Mouse (Mus musculus) NIH3T3 (cell line): ENCODE data around the gene Tmem119.

Experiments
- DNase-seq: peaks from one replicate; pipeline ENCODE4 v3.0.0-alpha.2; 2012; ENCODE audit warnings: low read depth

Tmem119 gene

DNA sequence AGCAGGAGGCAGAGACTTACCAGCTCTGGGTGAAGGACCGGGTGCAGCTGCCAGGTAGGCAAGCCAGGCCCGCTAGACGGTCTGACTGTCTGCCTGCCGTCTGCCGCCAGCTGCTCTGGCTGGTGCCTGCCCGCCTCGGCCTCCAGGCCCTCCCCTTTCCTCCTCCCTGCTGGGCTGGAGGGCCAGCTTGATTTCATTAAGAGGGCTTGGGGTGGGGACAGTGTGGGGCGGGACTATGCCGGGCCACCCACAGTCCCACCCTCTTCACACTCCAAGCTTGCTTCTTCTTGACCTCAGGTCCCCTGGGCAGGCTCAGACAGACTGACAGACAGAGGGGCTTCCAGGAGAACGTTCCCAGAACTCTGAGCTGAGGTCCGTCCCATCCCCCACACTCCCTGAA lies at the start of gene Tmem119:
Gene Tmem119, minus strand, starts transcription at position 237 of the 400 bp plus-strand sequence.
- peak; percentile 92 for DNase-seq

- no peak for DNase-seq
Measured at GRCm38 (mm10) chr5:113847636-113848035, 47.3 kb upstream of the Tmem119 start.

DNA sequence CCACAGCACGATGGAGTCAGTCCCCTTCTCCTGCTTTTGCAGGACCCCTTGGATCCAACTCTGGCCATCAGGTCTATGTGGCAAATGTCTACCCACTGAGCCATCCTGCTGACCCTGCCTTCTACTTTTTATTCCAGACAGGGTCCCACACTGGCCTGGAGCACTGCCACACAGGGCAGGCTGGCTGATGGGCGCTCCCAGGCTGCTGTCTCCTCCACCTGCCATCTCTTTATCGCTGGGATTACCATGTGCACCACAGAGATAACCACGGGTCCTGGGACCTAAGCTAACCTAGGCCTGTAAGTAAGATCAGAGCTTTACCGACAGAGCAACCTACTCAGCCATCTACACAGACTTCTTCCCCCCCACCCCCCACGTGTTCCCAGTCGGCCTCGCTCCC lies 46.3 kb upstream of the Tmem119 start:
- no peak for DNase-seq

- no peak for DNase-seq
Measured at GRCm38 (mm10) chr5:113845627-113846026, 45.3 kb upstream of the Tmem119 start.

DNA sequence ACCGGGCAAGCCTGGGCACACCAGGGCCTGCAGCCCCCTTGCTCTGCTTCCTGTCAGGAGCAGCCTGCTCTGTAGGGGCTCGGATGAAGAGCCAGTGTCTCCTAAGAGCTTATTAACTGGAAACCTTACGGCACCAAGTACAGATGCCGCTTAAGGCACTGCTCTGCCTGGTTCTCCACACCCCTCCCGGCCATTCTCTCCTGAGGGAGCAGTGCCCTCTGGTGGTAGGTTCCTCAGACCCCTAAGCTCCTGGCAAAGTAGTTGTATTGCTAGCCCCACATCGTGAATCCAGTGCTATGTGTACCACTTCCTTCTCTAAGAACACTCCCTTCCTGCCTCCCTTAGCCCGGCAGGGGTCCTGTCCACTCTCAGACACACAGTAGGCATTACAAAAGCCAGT lies 44.4 kb upstream of the Tmem119 start:
- peak; percentile 79 for DNase-seq

DNA sequence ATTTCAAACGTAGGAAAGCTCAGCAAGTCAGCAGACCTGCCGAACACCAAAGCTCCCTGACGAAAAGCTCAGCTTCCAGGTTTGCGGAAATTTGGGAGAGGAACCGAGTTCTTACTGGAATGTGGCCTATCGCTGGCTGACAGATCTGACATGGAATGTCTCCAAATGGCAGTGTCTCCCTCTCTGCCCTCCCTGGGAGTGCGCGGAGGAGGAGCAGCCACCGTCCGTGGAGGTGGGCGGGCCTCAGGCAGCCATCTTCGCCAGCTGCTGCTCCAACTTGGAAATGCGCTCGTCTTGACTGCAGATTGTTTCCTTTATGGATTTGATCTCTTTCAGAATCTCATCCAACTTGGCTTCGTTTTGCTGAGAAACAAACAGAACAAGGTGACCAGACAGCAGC lies 43.8 kb upstream of the Tmem119 start:
- DNase-seq = no peak

DNA sequence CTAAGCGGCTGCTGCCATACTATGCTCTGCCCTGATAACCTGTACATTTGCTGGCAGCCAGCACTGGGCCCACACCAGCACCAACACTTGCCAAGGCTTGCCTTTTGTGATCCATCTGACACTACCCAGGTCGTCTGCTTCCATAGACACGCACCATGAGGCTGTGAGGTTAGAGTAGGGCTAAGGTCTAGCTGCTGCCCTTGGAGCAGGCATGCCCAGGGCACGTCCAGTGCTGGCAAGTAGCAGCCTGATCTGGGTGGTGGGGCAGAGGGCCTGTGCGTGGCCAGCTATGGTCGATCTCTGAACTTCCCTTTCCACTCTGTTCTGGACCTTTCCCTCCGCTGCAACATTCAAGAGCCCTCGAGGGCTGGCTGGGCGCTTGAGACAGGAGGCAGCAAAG lies 42.6 kb upstream of the Tmem119 start:
- DNase-seq = no peak

DNA sequence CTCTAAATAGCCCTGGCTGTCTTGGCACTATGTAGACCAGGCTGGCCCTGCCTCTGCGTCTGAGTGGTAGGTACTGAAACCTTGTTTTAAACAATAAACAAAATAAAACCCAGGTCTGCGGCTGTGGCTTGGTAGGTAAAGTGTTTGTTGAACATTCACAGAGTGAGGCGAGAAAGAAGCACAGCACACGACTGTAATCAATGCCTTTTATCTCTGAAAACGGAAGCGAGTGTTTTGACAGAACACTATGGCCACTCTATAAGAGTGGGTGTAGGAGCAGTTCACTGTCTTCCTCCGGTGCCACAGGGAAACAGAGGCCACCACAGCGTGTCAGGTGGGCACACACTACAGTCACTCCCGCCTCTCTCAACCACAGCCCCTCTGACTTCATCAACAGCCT lies 41.9 kb upstream of the Tmem119 start:
- no peak for DNase-seq

DNA sequence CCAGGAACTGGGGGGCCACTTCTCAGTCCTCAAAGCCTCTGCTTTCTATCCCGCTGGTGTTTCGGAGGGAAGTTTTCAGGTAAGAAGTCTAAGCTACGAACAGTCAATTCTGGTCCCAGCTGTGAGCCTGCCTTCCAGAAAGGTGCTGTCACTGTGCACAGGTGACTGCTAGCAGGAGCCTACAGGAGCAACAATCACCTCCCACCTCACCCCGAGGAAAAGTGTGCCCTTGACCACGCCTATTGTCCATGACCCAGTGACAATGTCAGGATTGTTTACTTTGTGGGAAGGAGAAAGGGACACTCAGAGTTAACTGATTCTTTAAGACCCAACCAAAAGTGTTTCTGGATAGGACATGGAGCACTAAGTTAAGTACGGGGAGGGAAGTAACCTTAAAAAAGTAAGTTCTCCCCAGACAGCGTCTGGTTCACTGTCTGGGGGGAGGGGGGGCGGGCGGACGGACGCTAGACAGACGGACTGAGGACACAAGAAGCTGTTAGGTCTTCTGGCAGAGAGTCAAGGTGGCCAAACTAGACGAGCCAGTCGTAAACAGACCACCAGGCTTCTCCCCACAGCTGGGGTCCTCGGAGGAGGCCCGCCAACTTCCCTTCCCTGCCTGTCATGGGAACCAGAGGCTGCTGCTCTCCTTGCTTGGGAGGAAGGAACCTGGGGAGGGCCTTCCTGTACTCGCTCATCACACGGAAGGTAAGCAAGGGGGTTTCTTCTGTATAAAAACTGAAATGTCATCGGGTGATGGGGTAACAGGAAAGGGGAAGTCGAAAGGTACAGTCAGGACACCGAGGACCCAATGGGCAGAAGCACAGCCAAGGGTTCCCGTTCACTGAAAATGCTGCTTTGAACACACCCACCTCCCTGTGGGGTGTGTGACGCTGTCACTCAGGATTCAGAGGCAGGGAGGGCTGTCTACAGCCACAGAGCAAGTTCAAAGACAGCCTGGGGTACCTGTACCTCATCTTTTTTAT lies 41.2 kb upstream of the Tmem119 start:
- DNase-seq = no peak

- peak; percentile 10 for DNase-seq
Measured at GRCm38 (mm10) chr5:113840443-113840842, 40.1 kb upstream of the Tmem119 start.

DNA sequence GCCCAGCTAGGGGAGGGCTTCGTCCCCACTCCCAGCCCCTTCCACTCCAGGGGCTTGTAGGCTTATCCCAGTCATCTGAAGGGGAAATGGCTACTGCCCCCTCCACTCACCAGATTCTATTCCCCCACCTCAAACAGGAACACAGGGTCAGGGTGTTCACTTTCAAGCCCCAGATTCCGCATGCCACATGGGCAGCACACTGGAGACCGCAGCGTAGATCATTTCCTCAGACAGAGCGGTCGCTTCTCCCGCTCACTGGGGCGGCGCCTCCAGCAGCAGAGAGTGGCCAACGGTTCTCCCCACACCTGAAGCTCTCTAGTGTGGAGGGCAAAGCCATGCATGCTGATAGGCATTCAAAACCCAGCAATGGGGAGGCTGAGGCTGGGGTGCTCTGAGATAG lies 36.6 kb upstream of the Tmem119 start:
- DNase-seq = no peak

- DNase-seq = no peak
Measured at GRCm38 (mm10) chr5:113833316-113833947, 33.1 kb upstream of the Tmem119 start.

DNA sequence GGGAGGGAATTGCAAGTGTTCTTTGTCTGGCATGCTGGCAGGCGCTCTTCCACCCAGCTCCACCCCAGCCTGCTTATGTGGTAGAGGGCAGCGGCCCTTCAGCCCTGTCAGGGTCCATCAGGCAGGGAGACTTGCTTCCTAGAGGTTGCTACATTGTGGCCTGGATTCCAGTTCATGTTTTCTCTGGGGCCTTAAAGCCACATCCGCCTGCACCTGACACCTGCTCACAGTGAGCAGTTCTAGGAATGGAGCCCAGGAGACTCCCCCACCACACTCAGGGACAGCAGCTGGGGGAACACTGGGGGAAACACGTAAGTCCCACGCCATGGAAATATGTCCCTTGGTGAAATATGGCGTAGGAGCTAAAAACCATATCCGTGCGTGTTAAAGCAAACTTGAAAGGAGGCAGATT lies 32.2 kb upstream of the Tmem119 start, which contains the start of gene Selplg:
Gene Selplg, minus strand, starts transcription at position 155 of the 412 bp plus-strand sequence.
- DNase-seq = no peak

GRCm38 (mm10) chr5:113831741-113832140 lies 31.4 kb upstream of the Tmem119 start:
- no peak for DNase-seq

- no peak for DNase-seq
Measured at GRCm38 (mm10) chr5:113830796-113831195, 30.5 kb upstream of the Tmem119 start.

GRCm38 (mm10) chr5:113830292-113830643 lies 30.0 kb upstream of the Tmem119 start:
- DNase-seq = no peak

GRCm38 (mm10) chr5:113829566-113830291 lies 29.4 kb upstream of the Tmem119 start:
- DNase-seq = no peak

DNA sequence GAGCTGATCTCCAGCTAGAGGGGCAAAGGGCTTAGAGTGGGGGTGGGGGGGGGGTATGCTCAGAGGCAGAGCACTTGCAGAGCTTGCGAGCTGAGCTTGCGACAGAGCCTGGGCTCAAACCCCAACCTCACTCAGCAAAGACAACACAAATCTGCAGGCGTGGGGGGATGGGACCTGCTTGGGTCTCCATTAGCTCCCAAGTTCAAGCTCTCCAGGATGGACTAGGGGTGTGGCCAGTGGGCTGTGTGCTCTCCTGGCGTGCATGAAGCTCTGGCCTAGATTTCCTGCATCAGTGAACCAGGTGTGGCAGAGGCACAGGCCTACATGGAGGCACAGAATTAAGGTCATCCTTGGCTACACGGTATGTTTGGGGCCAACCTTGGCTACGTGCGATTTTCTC lies 28.2 kb upstream of the Tmem119 start:
- DNase-seq = no peak

DNA sequence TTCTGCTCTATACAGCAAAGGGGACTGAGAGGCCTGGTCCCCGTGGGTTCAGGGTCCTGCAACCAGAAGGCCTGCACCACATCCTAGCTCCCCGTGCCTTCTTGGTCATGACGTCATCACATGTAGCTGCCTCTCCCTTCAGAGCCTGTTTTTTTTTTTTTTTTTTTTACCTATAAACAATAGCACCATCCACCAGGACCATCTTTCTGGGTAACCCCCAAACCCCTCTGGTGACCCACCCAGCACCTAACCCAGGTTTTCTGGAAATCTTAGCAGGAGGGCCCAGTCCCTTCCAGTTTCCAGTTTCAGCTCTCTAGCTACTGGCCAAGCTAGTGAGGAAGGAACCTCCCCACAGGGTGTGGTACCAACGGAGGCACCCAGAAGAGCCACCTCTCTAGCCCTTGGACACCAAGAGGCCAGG lies 27.7 kb upstream of the Tmem119 start:
- no peak for DNase-seq

GRCm38 (mm10) chr5:113826619-113827018 lies 26.3 kb upstream of the Tmem119 start:
- DNase-seq = no peak

DNA sequence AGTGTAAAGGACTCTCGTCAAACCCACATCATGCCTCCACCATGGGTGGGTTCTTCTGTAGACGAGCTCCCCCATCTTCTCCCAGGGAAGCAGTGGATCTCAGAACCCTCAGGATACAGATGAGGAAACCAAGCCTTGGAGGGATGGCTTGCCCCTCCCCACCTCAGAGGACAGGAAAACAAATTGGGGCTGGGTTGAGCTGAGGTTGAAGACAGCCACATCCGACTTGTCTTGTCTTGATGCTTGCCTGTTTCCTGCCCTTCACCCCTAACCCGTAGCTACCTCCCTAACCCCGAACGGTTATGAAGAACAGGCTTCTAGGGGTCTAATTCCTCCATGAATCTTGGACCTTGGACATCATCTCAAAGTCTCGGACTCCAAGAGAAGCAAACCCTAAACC lies 25.2 kb upstream of the Tmem119 start:
- DNase-seq = no peak

DNA sequence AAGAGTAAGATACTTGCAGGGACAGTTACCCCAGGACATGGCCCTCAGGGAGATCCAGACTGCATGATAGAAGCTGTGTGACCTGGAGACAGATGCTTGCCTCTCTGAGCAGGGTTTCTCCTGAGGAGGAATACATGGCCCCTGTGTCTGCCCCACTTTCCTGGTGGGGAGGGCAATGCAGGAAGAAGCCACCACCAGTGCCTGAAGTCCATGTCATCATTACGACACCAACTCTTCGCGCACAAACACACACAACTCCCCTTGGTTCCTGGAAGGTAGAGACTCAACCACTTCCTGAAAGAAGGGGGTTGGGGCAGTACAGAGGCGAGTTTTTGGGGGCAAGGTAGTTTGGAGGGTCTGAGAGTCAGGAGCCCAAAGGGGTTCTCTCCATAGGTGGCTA lies 23.9 kb upstream of the Tmem119 start:
- no peak for DNase-seq

DNA sequence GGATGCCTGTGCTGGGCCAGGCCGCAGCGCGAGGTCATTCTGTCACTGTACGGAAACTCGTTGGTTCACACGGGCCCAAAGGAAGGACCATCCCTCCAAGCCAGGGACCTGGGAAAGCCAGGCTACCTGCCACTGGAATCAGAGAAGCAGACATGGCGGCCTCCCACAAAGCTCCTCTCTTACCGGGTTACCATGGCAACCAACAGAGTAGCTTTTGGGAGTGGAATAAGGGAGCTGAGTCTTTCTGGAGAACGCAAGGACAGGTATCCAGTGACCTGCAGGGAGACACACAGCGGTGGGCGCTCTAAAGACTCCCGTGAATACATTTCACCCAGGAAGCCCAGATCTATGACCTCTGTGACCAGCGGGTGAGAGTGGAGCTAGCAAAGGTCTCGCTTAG lies 18.3 kb upstream of the Tmem119 start:
- DNase-seq = no peak
